Mouse (Mus musculus) brain, embryonic 14.5 days (tissue): Measurements from ENCODE around the gene Gramd4. TPM values are rescaled to one million over a fixed set of nuclear protein-coding genes. Genes with fewer than 3 reads are reported as not detected.

Experiments
- DNase-seq: peaks from one replicate; pipeline ENCODE4 v3.0.0-alpha.2; 2011; ENCODE audit warnings: low read depth
- CTCF ChIP-seq: fragments of 200-500 bp; IDR thresholded peaks from 2 replicates; pipeline ENCODE4 v1.5.1; 2012; ENCODE audit warnings: inconsistent platforms, mild to moderate bottlenecking, moderate library complexity, borderline replicate concordance; ENCODE audit not compliant: insufficient read depth, insufficient read length; ENCODE audit errors: extremely low read depth
- POLR2A ChIP-seq: fragments of 200-500 bp; IDR thresholded peaks from 2 replicates; pipeline ENCODE4 v1.6.1; 2012; ENCODE audit warnings: mild to moderate bottlenecking, inconsistent platforms, borderline replicate concordance; ENCODE audit not compliant: poor library complexity, insufficient read depth, insufficient read length, severe bottlenecking; ENCODE audit errors: extremely low read depth
- polyA plus RNA-seq: library from polyadenylated mRNA; depleted of rRNA; stranded (reverse); fragments of >200 nt; gene quantifications from 2 replicates; pipeline ENCODE4 v1.2.3, GENCODE M21; 2012

The Gramd4 gene
- polyA plus RNA-seq, 1 experiment, result 64.7 TPM

DNA sequence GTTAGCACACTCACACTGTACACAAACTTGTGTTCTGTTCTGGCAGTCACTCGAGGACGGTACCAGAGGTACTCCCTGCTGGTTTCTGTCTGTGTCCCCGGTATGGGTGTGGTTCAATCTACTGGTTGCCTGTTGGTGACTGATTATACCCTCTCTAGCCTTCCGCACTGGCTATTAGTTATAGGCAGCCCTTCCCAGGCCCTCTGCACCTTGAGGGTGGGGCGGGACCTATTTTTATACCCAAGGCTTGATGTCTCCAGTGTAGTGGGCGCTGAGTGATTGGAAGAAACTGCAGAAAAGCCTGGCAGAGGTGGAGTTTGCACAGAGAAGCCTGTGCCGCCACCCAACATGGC, 47.8 kb downstream of the Gramd4 start:
- no peak for TF ChIP-seq POLR2A
- TF ChIP-seq CTCF, result no peak

DNA sequence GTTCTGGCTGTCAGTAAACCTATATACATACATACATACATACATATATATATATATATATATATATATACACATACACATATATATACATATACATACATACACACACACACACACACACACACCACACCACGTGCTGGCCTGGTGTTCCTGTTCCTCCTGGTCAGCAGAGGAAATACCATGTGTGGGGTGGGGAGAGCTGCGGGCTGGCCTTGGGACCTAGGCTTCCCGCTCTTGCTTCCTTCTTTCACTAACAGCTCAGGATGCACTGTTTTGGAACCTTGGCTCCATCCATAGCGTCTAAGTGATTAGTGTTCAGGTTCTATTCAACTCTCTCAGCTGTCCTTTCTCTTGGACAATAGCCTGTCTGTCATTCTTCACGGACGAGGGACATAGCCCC, 48.3 kb downstream of the Gramd4 start:
- DNase-seq, result no peak
- TF ChIP-seq POLR2A, result no peak
- TF ChIP-seq CTCF, result no peak

More for the DNA sequence above, 47.8 kb downstream of the Gramd4 start:
- no peak for DNase-seq

GRCm38 (mm10) chr15:86107831-86108471, 50.5 kb downstream of the Gramd4 start:
- TF ChIP-seq CTCF, result no peak
- no peak for TF ChIP-seq POLR2A
- DNase-seq, result no peak

DNA sequence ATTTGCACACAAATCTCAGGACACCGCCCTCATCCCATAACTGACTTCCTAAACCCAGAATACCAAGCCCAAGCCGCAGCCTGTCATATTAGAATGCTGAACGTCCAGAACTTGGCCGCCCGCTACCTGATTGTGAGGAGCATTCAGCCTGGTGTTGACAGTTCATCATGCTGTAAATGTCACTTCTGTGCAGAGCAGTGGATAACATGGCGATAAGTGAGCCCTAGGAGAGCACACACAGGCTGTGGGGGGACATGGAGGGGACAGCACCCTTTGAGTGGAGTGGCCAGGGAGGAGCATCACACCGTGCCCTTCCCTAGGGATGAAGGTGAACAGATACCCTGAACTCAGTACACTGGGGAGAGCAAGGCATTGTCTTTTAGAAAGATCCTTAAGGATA, 51.8 kb downstream of the Gramd4 start:
- no peak for TF ChIP-seq CTCF
- no peak for TF ChIP-seq POLR2A
- DNase-seq, result no peak

- TF ChIP-seq POLR2A, result no peak
- TF ChIP-seq CTCF, result no peak
- DNase-seq, result peak; percentile 24
Observed at GRCm38 (mm10) chr15:86109650-86110211, 52.2 kb downstream of the Gramd4 start.

DNA sequence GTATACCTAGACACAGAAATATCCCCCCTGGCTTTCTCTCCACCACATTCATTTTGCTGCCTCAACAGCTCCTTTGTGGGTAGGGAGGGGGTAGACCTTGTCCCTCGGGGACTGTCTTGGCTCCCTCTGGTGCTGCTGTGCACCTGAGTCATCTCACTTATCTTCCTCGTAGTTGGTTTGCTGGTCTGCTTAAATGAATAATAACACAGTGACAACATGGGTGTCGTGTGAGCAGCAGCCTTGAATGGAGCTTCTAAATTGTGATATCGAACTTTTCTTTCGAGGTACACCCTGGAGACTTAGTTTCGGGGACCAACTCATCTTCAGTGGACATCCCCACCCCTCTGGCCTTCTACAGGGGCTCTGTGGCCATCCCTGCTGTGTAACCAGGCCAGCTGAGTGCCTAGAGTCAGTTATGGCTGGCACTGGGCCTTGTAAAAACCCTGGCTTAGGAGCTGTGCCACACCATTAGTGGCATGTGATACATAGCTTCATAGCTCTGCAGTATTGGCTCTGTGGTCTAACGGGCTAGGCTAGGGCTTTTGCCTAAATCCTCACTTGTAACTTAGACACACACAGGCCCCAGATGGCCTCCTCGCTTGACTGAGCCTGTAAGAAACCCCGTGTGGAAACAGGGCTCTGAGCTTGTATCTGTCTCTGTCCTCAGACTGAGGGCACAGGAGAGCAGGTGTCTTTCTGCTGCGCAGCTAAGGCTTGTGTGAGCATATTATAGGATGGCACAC, 53.0 kb downstream of the Gramd4 start:
- DNase-seq, result peak; percentile 56
- no peak for TF ChIP-seq POLR2A
- no peak for TF ChIP-seq CTCF

DNA sequence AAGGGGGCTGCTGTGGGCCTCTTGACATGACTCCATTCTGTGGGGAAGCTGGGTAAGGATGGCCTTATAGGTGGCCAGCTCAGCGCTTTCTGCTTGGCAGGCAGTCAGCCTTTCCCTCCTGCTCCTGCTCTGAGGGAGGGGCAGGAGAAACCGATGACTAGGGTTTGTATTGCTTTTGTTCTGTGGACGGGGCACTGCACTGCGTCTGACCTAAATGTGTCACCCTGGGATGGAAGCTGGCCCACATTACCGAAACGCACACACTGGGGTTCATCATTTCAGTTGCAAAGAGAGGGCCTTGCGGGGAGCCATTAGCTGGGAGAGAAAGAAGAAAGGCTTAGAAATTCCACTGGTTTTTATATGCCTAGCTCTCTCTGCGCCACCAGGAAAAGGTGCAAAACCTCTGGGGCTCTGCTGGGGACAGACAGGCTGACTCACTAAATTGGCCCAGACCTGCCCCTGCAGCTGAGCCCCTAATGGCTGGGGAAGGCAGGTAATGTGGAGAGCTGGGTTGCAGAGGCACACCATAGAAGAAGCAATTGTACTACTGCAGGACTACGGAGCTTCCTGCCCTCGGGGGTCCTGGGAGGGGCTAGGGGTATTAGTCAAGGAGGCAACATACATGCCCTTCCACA, 55.3 kb downstream of the Gramd4 start:
- no peak for TF ChIP-seq POLR2A
- no peak for TF ChIP-seq CTCF
- peak; percentile 86 for DNase-seq

GRCm38 (mm10) chr15:86113342-86113710, 55.8 kb downstream of the Gramd4 start:
- no peak for TF ChIP-seq CTCF
- no peak for TF ChIP-seq POLR2A
- DNase-seq, result peak; percentile 81

- TF ChIP-seq POLR2A, result no peak
- no peak for DNase-seq
Observed at GRCm38 (mm10) chr15:86116421-86116820, 58.9 kb downstream of the Gramd4 start.

DNA sequence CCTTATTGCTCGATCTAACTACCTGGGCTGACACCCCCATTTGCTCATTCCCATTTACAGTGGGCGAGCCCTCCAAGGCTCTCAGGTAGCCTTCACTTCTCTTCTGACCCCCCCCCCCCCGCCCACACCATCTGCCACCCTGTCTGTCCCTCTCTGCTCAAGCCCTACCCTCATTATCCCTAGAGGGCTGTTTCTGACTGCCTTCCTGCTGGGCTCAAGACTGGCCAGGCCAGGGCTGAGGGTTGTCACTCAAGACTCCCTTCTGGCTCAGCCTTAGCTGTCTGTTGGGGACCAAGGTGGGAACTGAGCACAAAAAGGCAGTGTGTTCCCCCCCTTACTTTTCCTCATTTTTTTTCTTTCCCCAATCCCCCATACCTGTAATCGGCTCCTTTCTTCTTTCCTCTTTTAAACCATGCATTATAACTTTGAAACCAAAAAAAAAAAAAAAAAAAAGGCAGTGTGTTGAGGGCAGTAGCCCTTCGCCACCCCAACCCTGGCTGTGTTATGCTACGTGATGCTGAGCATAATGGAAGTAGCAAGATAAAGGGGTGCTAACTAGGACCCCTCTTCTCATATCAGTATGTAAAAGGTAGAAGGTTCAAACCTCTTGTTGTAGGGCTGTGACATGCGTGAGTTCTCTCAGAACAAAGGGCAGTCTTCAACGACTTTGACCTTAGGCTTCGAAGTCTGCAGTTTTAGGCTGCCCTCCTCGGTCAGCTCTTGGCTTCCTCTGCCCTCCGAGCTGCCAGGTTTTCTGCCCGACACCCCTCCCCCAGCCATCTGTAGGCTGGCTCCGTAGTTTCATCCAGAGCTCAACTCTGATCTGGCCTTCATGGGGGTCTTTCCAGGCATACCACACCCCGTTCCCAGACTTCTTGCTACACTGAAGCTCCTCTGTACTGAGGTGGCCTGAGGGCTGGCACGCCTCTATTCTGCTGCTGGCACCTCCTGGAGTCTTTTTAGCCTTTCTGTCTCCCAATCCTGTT, 59.9 kb downstream of the Gramd4 start:
- TF ChIP-seq POLR2A, result no peak
- TF ChIP-seq CTCF, result no peak
- DNase-seq, result peak; percentile 32
